Mouse (Mus musculus): ENCODE data around the gene Hrk.

Hrk gene

GRCm38 (mm10) chr5:118165462-118165861 is 1.0 kb downstream of the Hrk start:
- in situ Hi-C loops (cut with MseI, MboI), result no loop called here

- in situ Hi-C loops (cut with MseI, MboI), result no loop called here
Measured at GRCm38 (mm10) chr5:118167561-118167995, 3.1 kb downstream of the Hrk start.

- in situ Hi-C loops (cut with MseI, MboI), result no loop called here
Measured at GRCm38 (mm10) chr5:118169222-118170221, 5.1 kb downstream of the Hrk start.

- in situ Hi-C loops (cut with MseI, MboI), result no loop called here
Measured at GRCm38 (mm10) chr5:118170888-118171529, 6.6 kb downstream of the Hrk start.

GRCm38 (mm10) chr5:118171665-118172064 is 7.2 kb downstream of the Hrk start:
- in situ Hi-C loops (cut with MseI, MboI), result no loop called here

- in situ Hi-C loops (cut with MseI, MboI), result no loop called here
Measured at GRCm38 (mm10) chr5:118172078-118172723, 7.8 kb downstream of the Hrk start.

GRCm38 (mm10) chr5:118174310-118175009 is 10.0 kb downstream of the Hrk start:
- in situ Hi-C loops (cut with MseI, MboI), result no loop called here

- in situ Hi-C loops (cut with MseI, MboI), result no loop called here
Measured at GRCm38 (mm10) chr5:118175137-118175536, 10.7 kb downstream of the Hrk start.

- in situ Hi-C loops (cut with MseI, MboI), result no loop called here
Measured at GRCm38 (mm10) chr5:118177640-118178039, 13.2 kb downstream of the Hrk start.

GRCm38 (mm10) chr5:118186903-118187633 is 22.6 kb downstream of the Hrk start:
- in situ Hi-C loops (cut with MseI, MboI), result no loop called here

GRCm38 (mm10) chr5:118188356-118188755 is 23.9 kb downstream of the Hrk start:
- in situ Hi-C loops (cut with MseI, MboI), result no loop called here

GRCm38 (mm10) chr5:118190491-118190890 is 26.0 kb downstream of the Hrk start:
- in situ Hi-C loops (cut with MseI, MboI), result no loop called here

- in situ Hi-C loops (cut with MseI, MboI), result no loop called here
Measured at GRCm38 (mm10) chr5:118192221-118192620, 27.8 kb downstream of the Hrk start.

GRCm38 (mm10) chr5:118197421-118197820 is 33.0 kb downstream of the Hrk start:
- in situ Hi-C loops (cut with MseI, MboI), result no loop called here

- in situ Hi-C loops (cut with MseI, MboI), result no loop called here
Measured at GRCm38 (mm10) chr5:118199670-118200069, 35.2 kb downstream of the Hrk start.

GRCm38 (mm10) chr5:118204675-118205440 is 40.4 kb downstream of the Hrk start:
- in situ Hi-C loops (cut with MseI, MboI), result no loop called here

GRCm38 (mm10) chr5:118205852-118206251 is 41.4 kb downstream of the Hrk start:
- in situ Hi-C loops (cut with MseI, MboI), result no loop called here

GRCm38 (mm10) chr5:118214012-118214411 is 49.6 kb downstream of the Hrk start:
- in situ Hi-C loops (cut with MseI, MboI), result no loop called here

- in situ Hi-C loops (cut with MseI, MboI), result no loop called here
Measured at GRCm38 (mm10) chr5:118214418-118215154, 50.1 kb downstream of the Hrk start.
